Mouse (Mus musculus): ENCODE measurements around the gene Fam131b. TPM values are rescaled to one million over a fixed set of nuclear protein-coding genes. Genes with fewer than 3 reads are reported as not detected.

The Fam131b gene
- polyA plus RNA-seq, 1 experiment: 15.6 TPM

DNA sequence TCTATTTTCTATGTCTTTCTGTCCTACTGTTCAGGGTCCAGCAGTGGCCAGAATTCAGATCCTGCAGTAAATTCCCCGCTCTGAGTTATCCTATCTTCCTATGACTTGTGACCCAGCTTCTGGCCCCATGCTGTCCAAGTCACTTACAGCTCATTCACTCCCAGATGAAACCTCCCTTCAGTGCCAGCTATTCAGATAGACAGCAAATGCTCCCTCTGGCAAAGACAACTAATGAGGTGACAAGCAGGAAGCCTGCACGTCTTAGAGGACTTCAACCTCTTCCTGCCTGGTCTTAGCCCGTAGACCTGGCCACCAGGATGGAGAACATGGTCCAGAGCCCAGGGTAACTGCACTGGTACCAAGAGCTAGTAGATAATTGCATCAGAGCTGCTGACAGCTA, 38.5 kb upstream of the Fam131b start:
- Histone ChIP-seq H3ac (ENCODE audit: control insufficient read depth, insufficient read length, low read depth) (no peak overlapping the region), H3K4me3 (ENCODE audit: insufficient read depth, poor library complexity, severe bottlenecking) (no peak overlapping the region), H3K27me3 (ENCODE audit: control insufficient read depth, insufficient read depth, insufficient read length) (no peaks in the 10 kb centered on the region), H3K36me3 (ENCODE audit: control insufficient read depth, insufficient read depth) (peaks cover 27% of the 10 kb centered on the region), H3K79me3 (ENCODE audit: low read depth) (peaks cover under 1% of the 10 kb centered on the region), H3K79me2 (ENCODE audit: control insufficient read depth, insufficient read depth) (peaks cover 2% of the 10 kb centered on the region)
- TF ChIP-seq MAX (IDR thresholded peaks at IDR 0.05) (no peak), MYOD1 (IDR thresholded peaks at IDR 0.05; ENCODE audit: control insufficient read depth, insufficient read length, low read depth) (no peak), MYOG (IDR thresholded peaks at IDR 0.05; ENCODE audit: control insufficient read depth, extremely low read depth, insufficient read length) (no peak), USF1 (IDR thresholded peaks at IDR 0.05; ENCODE audit: low read depth) (no peak), FOSL1 (IDR thresholded peaks at IDR 0.05; ENCODE audit: insufficient read depth, low read length, poor library complexity, severe bottlenecking) (no peak), CTCF (IDR thresholded peaks at IDR 0.05; ENCODE audit: control insufficient read depth, insufficient read depth, insufficient read length) (no peak), CEBPB (IDR thresholded peaks at IDR 0.05; ENCODE audit: low read depth) (no peak)

DNA sequence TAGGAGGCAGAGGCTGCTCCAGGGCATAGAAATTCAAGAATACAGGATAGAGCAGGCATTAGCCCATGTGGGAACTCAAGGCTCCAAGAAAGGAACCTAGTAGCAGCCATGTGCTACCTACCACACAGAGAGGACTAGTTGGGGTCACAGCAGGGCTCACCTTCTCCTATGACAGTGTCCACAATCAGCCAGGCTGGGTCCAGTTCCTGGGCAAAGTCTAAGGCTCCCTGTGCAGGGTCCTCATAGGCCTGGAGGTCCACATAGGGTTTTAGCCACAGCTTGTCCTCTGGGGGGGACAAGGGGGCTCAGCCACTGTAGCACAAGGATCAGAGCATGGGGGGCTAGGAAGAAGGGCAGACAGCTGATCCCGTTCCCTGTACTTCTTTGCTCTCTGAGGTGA, 38.1 kb upstream of the Fam131b start:
- H3K4me3 ChIP-seq (ENCODE audit: insufficient read depth, poor library complexity, severe bottlenecking): no peak overlapping the region
- H3K79me3 ChIP-seq (ENCODE audit: low read depth): peaks cover 2% of the 10 kb centered on the region
- no peak overlapping the region for H3ac ChIP-seq (ENCODE audit: control insufficient read depth, insufficient read length, low read depth)
- H3K36me3 ChIP-seq (ENCODE audit: control insufficient read depth, insufficient read depth): peaks cover 31% of the 10 kb centered on the region
- H3K27me3 ChIP-seq (ENCODE audit: control insufficient read depth, insufficient read depth, insufficient read length): no peaks in the 10 kb centered on the region
- TF ChIP-seq CEBPB (IDR thresholded peaks at IDR 0.05; ENCODE audit: low read depth): no peak
- no peak for TF ChIP-seq FOSL1 (IDR thresholded peaks at IDR 0.05; ENCODE audit: insufficient read depth, low read length, poor library complexity, severe bottlenecking)
- no peak for TF ChIP-seq USF1 (IDR thresholded peaks at IDR 0.05; ENCODE audit: low read depth)
- TF ChIP-seq CTCF (IDR thresholded peaks at IDR 0.05; ENCODE audit: control insufficient read depth, insufficient read depth, insufficient read length): no peak
- no peak for TF ChIP-seq MYOD1 (IDR thresholded peaks at IDR 0.05; ENCODE audit: control insufficient read depth, insufficient read length, low read depth)
- no peak for TF ChIP-seq MAX (IDR thresholded peaks at IDR 0.05)
- no peak for TF ChIP-seq MYOG (IDR thresholded peaks at IDR 0.05; ENCODE audit: control insufficient read depth, extremely low read depth, insufficient read length)
- H3K79me2 ChIP-seq (ENCODE audit: control insufficient read depth, insufficient read depth): peaks cover 7% of the 10 kb centered on the region

GRCm38 (mm10) chr6:42362074-42362473, 37.6 kb upstream of the Fam131b start:
- Histone ChIP-seq H3ac (ENCODE audit: control insufficient read depth, insufficient read length, low read depth) (no peak overlapping the region), H3K27me3 (ENCODE audit: control insufficient read depth, insufficient read depth, insufficient read length) (no peaks in the 10 kb centered on the region), H3K79me3 (ENCODE audit: low read depth) (peaks cover 3% of the 10 kb centered on the region), H3K4me3 (ENCODE audit: insufficient read depth, poor library complexity, severe bottlenecking) (no peak overlapping the region), H3K79me2 (ENCODE audit: control insufficient read depth, insufficient read depth) (peaks cover 11% of the 10 kb centered on the region), H3K36me3 (ENCODE audit: control insufficient read depth, insufficient read depth) (peaks cover 36% of the 10 kb centered on the region)
- TF ChIP-seq MAX (IDR thresholded peaks at IDR 0.05): no peak
- TF ChIP-seq MYOD1 (IDR thresholded peaks at IDR 0.05; ENCODE audit: control insufficient read depth, insufficient read length, low read depth): no peak
- no peak for TF ChIP-seq CEBPB (IDR thresholded peaks at IDR 0.05; ENCODE audit: low read depth)
- TF ChIP-seq CTCF (IDR thresholded peaks at IDR 0.05; ENCODE audit: control insufficient read depth, insufficient read depth, insufficient read length): no peak
- TF ChIP-seq MYOG (IDR thresholded peaks at IDR 0.05; ENCODE audit: control insufficient read depth, extremely low read depth, insufficient read length): no peak
- TF ChIP-seq FOSL1 (IDR thresholded peaks at IDR 0.05; ENCODE audit: insufficient read depth, low read length, poor library complexity, severe bottlenecking): no peak
- TF ChIP-seq USF1 (IDR thresholded peaks at IDR 0.05; ENCODE audit: low read depth): no peak

GRCm38 (mm10) chr6:42361041-42361895, 36.8 kb upstream of the Fam131b start:
- Histone ChIP-seq H3K27me3 (ENCODE audit: control insufficient read depth, insufficient read depth, insufficient read length) (no peaks in the 10 kb centered on the region), H3K36me3 (ENCODE audit: control insufficient read depth, insufficient read depth) (peaks cover 43% of the 10 kb centered on the region), H3K4me3 (ENCODE audit: insufficient read depth, poor library complexity, severe bottlenecking) (no peak overlapping the region), H3K79me3 (ENCODE audit: low read depth) (peaks cover 4% of the 10 kb centered on the region), H3ac (ENCODE audit: control insufficient read depth, insufficient read length, low read depth) (no peak overlapping the region), H3K79me2 (ENCODE audit: control insufficient read depth, insufficient read depth) (peaks cover 19% of the 10 kb centered on the region)
- TF ChIP-seq MYOD1 (IDR thresholded peaks at IDR 0.05; ENCODE audit: control insufficient read depth, insufficient read length, low read depth): no peak
- no peak for TF ChIP-seq CEBPB (IDR thresholded peaks at IDR 0.05; ENCODE audit: low read depth)
- TF ChIP-seq MYOG (IDR thresholded peaks at IDR 0.05; ENCODE audit: control insufficient read depth, extremely low read depth, insufficient read length): no peak
- no peak for TF ChIP-seq FOSL1 (IDR thresholded peaks at IDR 0.05; ENCODE audit: insufficient read depth, low read length, poor library complexity, severe bottlenecking)
- TF ChIP-seq CTCF (IDR thresholded peaks at IDR 0.05; ENCODE audit: control insufficient read depth, insufficient read depth, insufficient read length): no peak
- TF ChIP-seq USF1 (IDR thresholded peaks at IDR 0.05; ENCODE audit: low read depth): peak; percentile 67
- TF ChIP-seq MAX (IDR thresholded peaks at IDR 0.05): no peak

GRCm38 (mm10) chr6:42360231-42360840, 35.9 kb upstream of the Fam131b start:
- Histone ChIP-seq H3K4me3 (ENCODE audit: insufficient read depth, poor library complexity, severe bottlenecking) (no peak overlapping the region), H3ac (ENCODE audit: control insufficient read depth, insufficient read length, low read depth) (no peak overlapping the region), H3K36me3 (ENCODE audit: control insufficient read depth, insufficient read depth) (peaks cover 52% of the 10 kb centered on the region), H3K79me3 (ENCODE audit: low read depth) (peaks cover 11% of the 10 kb centered on the region), H3K79me2 (ENCODE audit: control insufficient read depth, insufficient read depth) (peaks cover 28% of the 10 kb centered on the region), H3K27me3 (ENCODE audit: control insufficient read depth, insufficient read depth, insufficient read length) (no peaks in the 10 kb centered on the region)
- no peak for TF ChIP-seq MYOG (IDR thresholded peaks at IDR 0.05; ENCODE audit: control insufficient read depth, extremely low read depth, insufficient read length)
- no peak for TF ChIP-seq MAX (IDR thresholded peaks at IDR 0.05)
- TF ChIP-seq CEBPB (IDR thresholded peaks at IDR 0.05; ENCODE audit: low read depth): no peak
- TF ChIP-seq FOSL1 (IDR thresholded peaks at IDR 0.05; ENCODE audit: insufficient read depth, low read length, poor library complexity, severe bottlenecking): no peak
- no peak for TF ChIP-seq MYOD1 (IDR thresholded peaks at IDR 0.05; ENCODE audit: control insufficient read depth, insufficient read length, low read depth)
- no peak for TF ChIP-seq USF1 (IDR thresholded peaks at IDR 0.05; ENCODE audit: low read depth)
- no peak for TF ChIP-seq CTCF (IDR thresholded peaks at IDR 0.05; ENCODE audit: control insufficient read depth, insufficient read depth, insufficient read length)
